Mouse (Mus musculus): ENCODE data around the gene Cdr1. TPM values are rescaled to one million over a fixed set of nuclear protein-coding genes. Genes with fewer than 3 reads are reported as not detected.

Cdr1 gene
- total and polyA plus RNA-seq, 3 experiments: not detected

- TF ChIP-seq POLR2A (IDR thresholded peaks at IDR 0.05; ENCODE audit: low read depth, low read length): no peak
- no peak for TF ChIP-seq BHLHE40 (IDR thresholded peaks at IDR 0.05; ENCODE audit: low read depth, low read length)
- no peak for TF ChIP-seq ZNF384 (IDR thresholded peaks at IDR 0.05; ENCODE audit: low read depth, low read length)
- no peak for TF ChIP-seq MXI1 (IDR thresholded peaks at IDR 0.05; ENCODE audit: low read depth, low read length)
- no peak for TF ChIP-seq USF2 (conservative IDR thresholded peaks at IDR 0.05; ENCODE audit: low read depth, low read length)
- TF ChIP-seq TCF12 (IDR thresholded peaks at IDR 0.05; ENCODE audit: low read depth, low read length): no peak
- no peak for TF ChIP-seq IRF4 (IDR thresholded peaks at IDR 0.05; ENCODE audit: low read depth, low read length)
- TF ChIP-seq ZKSCAN1 (IDR thresholded peaks at IDR 0.05; ENCODE audit: borderline replicate concordance, low read depth, low read length): no peak
- TF ChIP-seq MAX (IDR thresholded peaks at IDR 0.05; ENCODE audit: low read length): no peak
- TF ChIP-seq KAT2A (IDR thresholded peaks at IDR 0.05; ENCODE audit: insufficient replicate concordance, low read length): no peak
- TF ChIP-seq CTCF (conservative IDR thresholded peaks at IDR 0.05 in 1 of 2, IDR thresholded peaks at IDR 0.05 in 1 of 2; ENCODE audit: low read depth in 2 of 2, low read length in 2 of 2): no peak
- TF ChIP-seq HCFC1 (IDR thresholded peaks at IDR 0.05; ENCODE audit: low read depth, low read length): no peak
- TF ChIP-seq JUN (IDR thresholded peaks at IDR 0.05; ENCODE audit: insufficient read depth, low read depth, low read length): no peak
- no peak for TF ChIP-seq UBTF (IDR thresholded peaks at IDR 0.05; ENCODE audit: low read depth, low read length)
- no peak for TF ChIP-seq TBP (conservative IDR thresholded peaks at IDR 0.05; ENCODE audit: low read depth, low read length)
Measured at GRCm38 (mm10) chrX:61161249-61161648, 24.1 kb downstream of the Cdr1 start.

GRCm38 (mm10) chrX:61154657-61155256 lies 30.6 kb downstream of the Cdr1 start:
- H3K27me3 ChIP-seq (replicated peaks): no peaks in the 10 kb centered on the region
- TF ChIP-seq KAT2A (IDR thresholded peaks at IDR 0.05; ENCODE audit: insufficient replicate concordance, low read length): no peak
- TF ChIP-seq UBTF (IDR thresholded peaks at IDR 0.05; ENCODE audit: low read depth, low read length): no peak
- no peak for TF ChIP-seq MAX (IDR thresholded peaks at IDR 0.05; ENCODE audit: low read length)
- TF ChIP-seq CTCF (conservative IDR thresholded peaks at IDR 0.05 in 1 of 2, IDR thresholded peaks at IDR 0.05 in 1 of 2; ENCODE audit: low read depth in 2 of 2, low read length in 2 of 2): no peak
- TF ChIP-seq SIN3A (IDR thresholded peaks at IDR 0.05; ENCODE audit: low read length): no peak
- TF ChIP-seq MAZ (IDR thresholded peaks at IDR 0.05; ENCODE audit: low read depth, low read length): no peak
- TF ChIP-seq ZKSCAN1 (IDR thresholded peaks at IDR 0.05; ENCODE audit: borderline replicate concordance, low read depth, low read length): no peak
- TF ChIP-seq MEF2A (IDR thresholded peaks at IDR 0.05; ENCODE audit: borderline replicate concordance, low read depth, low read length): no peak
- TF ChIP-seq MAFK (IDR thresholded peaks at IDR 0.05; ENCODE audit: insufficient replicate concordance, low read length): no peak
- TF ChIP-seq TBP (conservative IDR thresholded peaks at IDR 0.05; ENCODE audit: low read depth, low read length): no peak
- no peak for TF ChIP-seq ELF1 (IDR thresholded peaks at IDR 0.05; ENCODE audit: low read depth, low read length)
- TF ChIP-seq MXI1 (IDR thresholded peaks at IDR 0.05; ENCODE audit: low read depth, low read length): no peak
- TF ChIP-seq ZMIZ1 (IDR thresholded peaks at IDR 0.05; ENCODE audit: low read depth, low read length): no peak
- H3K4me1 ChIP-seq (ENCODE audit: control insufficient read depth in 1 of 2, insufficient read depth in 2 of 2): no peaks in the 10 kb centered on the region
- dilution Hi-C loops (cut with MboI; ENCODE audit: extremely low pct_ligation_motif_present, extremely low pct_unique_long_range_greater_than_20kb, low sequenced_read_pairs): no loop called here
- no peak overlapping the region for H3K4me2 ChIP-seq (ENCODE audit: insufficient read depth, low read depth, poor library complexity, severe bottlenecking)
- H3K4me3 ChIP-seq (replicated peaks in 1 of 3; ENCODE audit: low read depth in 2 of 3, low read length in 2 of 3, poor library complexity in 1 of 3): no peak overlapping the region
- no peak overlapping the region for H3K27ac ChIP-seq (ENCODE audit: insufficient read depth, low read depth)
- in situ Hi-C loops (cut with MboI; ENCODE audit: low pct_ligation_motif_present, low pct_unique_long_range_greater_than_20kb, low sequenced_read_pairs): no loop called here
- no peaks in the 10 kb centered on the region for H3K36me3 ChIP-seq (replicated peaks in 1 of 2; ENCODE audit: control insufficient read depth in 1 of 2, insufficient read depth in 1 of 2, low read length in 1 of 2)
- H3K9me3 ChIP-seq (replicated peaks; ENCODE audit: low read length): no peaks in the 10 kb centered on the region
- no peak for DNase-seq (ENCODE audit: extremely low read depth)
- no peak overlapping the region for H3K9ac ChIP-seq (ENCODE audit: insufficient read depth, low read depth)
- H3K79me2 ChIP-seq (replicated peaks; ENCODE audit: control insufficient read depth, extremely low read depth, insufficient read depth, poor library complexity, severe bottlenecking): no peaks in the 10 kb centered on the region

More at GRCm38 (mm10) chrX:61161249-61161648, 24.1 kb downstream of the Cdr1 start:
- dilution Hi-C loops (cut with MboI; ENCODE audit: extremely low pct_ligation_motif_present, extremely low pct_unique_long_range_greater_than_20kb, low sequenced_read_pairs): no loop called here
- no peak for DNase-seq (ENCODE audit: extremely low read depth)
- in situ Hi-C loops (cut with MboI; ENCODE audit: low pct_ligation_motif_present, low pct_unique_long_range_greater_than_20kb, low sequenced_read_pairs): no loop called here
- H3K79me2 ChIP-seq (replicated peaks; ENCODE audit: control insufficient read depth, extremely low read depth, insufficient read depth, poor library complexity, severe bottlenecking): no peaks in the 10 kb centered on the region
- H3K9me3 ChIP-seq (replicated peaks; ENCODE audit: low read length): no peaks in the 10 kb centered on the region
- H3K4me1 ChIP-seq (ENCODE audit: control insufficient read depth in 1 of 2, insufficient read depth in 2 of 2): no peaks in the 10 kb centered on the region
- H3K4me2 ChIP-seq (ENCODE audit: insufficient read depth, low read depth, poor library complexity, severe bottlenecking): no peak overlapping the region
- H3K27me3 ChIP-seq (replicated peaks): no peaks in the 10 kb centered on the region
- no peak overlapping the region for H3K27ac ChIP-seq (ENCODE audit: insufficient read depth, low read depth)
- no peaks in the 10 kb centered on the region for H3K36me3 ChIP-seq (replicated peaks in 1 of 2; ENCODE audit: control insufficient read depth in 1 of 2, insufficient read depth in 1 of 2, low read length in 1 of 2)
- H3K9ac ChIP-seq (ENCODE audit: insufficient read depth, low read depth): no peak overlapping the region
- H3K4me3 ChIP-seq (replicated peaks in 1 of 3; ENCODE audit: low read depth in 2 of 3, low read length in 2 of 3, poor library complexity in 1 of 3): no peak overlapping the region

All from CH12.LX (cell line).